Mouse (Mus musculus) kidney, postnatal 36 days (tissue): ENCODE data around the gene Pik3cd.
A peak's percentile ranks its signal among the peaks of the same experiment; 100 is the strongest.

Experiments used
- DNase-seq, 2 experiments: peaks; one replicate each; pipeline ENCODE4 v3.0.0; 2021 to 2022; ENCODE audit warnings: mixed read lengths in 2 of 2

The Pik3cd gene

GRCm38 (mm10) chr4:149688861-149689260, 13.5 kb downstream of the Pik3cd start:
- DNase-seq, result no peak

GRCm38 (mm10) chr4:149684841-149685623, 17.3 kb downstream of the Pik3cd start:
- no peak for DNase-seq

- DNase-seq, result no peak
Observed at GRCm38 (mm10) chr4:149683875-149684274, 18.5 kb downstream of the Pik3cd start.

GRCm38 (mm10) chr4:149679056-149679770, 23.2 kb downstream of the Pik3cd start:
- DNase-seq, result peak in 1 of 2 experiments; percentile 31

- no peak for DNase-seq
Observed at GRCm38 (mm10) chr4:149678006-149678405, 24.4 kb downstream of the Pik3cd start.

- DNase-seq, result peak; percentile 70 to 88
Observed at GRCm38 (mm10) chr4:149675378-149676261, 26.8 kb downstream of the Pik3cd start.

GRCm38 (mm10) chr4:149674814-149675377, 27.5 kb downstream of the Pik3cd start:
- no peak for DNase-seq

- no peak for DNase-seq
Observed at GRCm38 (mm10) chr4:149672747-149673146, 29.6 kb downstream of the Pik3cd start.

GRCm38 (mm10) chr4:149671175-149671574, 31.2 kb downstream of the Pik3cd start:
- DNase-seq, result no peak

GRCm38 (mm10) chr4:149665692-149666090, 36.7 kb downstream of the Pik3cd start:
- DNase-seq, result no peak

- no peak for DNase-seq
Observed at GRCm38 (mm10) chr4:149665016-149665691, 37.2 kb downstream of the Pik3cd start.

GRCm38 (mm10) chr4:149663849-149664503, 38.4 kb downstream of the Pik3cd start:
- DNase-seq, result no peak

- no peak for DNase-seq
Observed at GRCm38 (mm10) chr4:149661967-149662589, 40.3 kb downstream of the Pik3cd start.

- DNase-seq, result no peak
Observed at GRCm38 (mm10) chr4:149660598-149660997, 41.8 kb downstream of the Pik3cd start.

GRCm38 (mm10) chr4:149659495-149660116, 42.8 kb downstream of the Pik3cd start:
- DNase-seq, result no peak

GRCm38 (mm10) chr4:149657858-149658416, 44.4 kb downstream of the Pik3cd start:
- DNase-seq, result no peak

- DNase-seq, result peak; percentile 16 to 73
Observed at GRCm38 (mm10) chr4:149654232-149654631, 48.1 kb downstream of the Pik3cd start.

GRCm38 (mm10) chr4:149650493-149651193, 51.7 kb downstream of the Pik3cd start:
- DNase-seq, result peak; percentile 77 to 93

GRCm38 (mm10) chr4:149648031-149648805, 54.2 kb downstream of the Pik3cd start:
- DNase-seq, result no peak
